Mouse (Mus musculus): Measurements from ENCODE around the gene Ak7. TPM values are rescaled to one million over a fixed set of nuclear protein-coding genes. Genes with fewer than 3 reads are reported as not detected.

Ak7 gene
- total and polyA plus RNA-seq, 3 experiments = 0.13 to 0.51 (median 0.24) TPM

DNA sequence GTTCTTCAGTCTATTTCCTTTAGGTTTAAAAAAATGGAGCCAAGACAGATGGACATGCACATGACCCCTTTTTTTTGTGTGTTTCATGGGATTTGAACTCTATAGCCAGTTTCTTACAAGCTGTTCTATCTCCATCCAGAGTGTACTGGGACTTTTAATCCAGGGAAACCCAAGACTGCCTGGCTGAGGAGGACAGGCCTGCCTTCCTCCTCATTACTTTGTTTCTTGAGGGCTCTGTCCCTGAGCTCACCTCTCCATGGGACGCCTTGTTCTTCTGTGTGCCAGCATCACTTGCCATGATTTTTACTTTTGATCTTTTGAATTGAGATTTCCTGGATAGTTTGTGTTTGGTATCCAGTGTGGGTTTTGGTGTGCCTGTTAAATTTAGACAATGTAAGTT, 80.3 kb downstream of the Ak7 start:
- dilution Hi-C loops (cut with MboI; ENCODE audit: extremely low pct_ligation_motif_present, extremely low pct_unique_long_range_greater_than_20kb, low sequenced_read_pairs) = no loop called here
- no peaks in the 10 kb centered on the region for H3K27me3 ChIP-seq (replicated peaks)
- H3K4me3 ChIP-seq (replicated peaks in 1 of 3; ENCODE audit: low read depth in 2 of 3, low read length in 2 of 3, poor library complexity in 1 of 3) = peak overlapping the region; percentile 64 to 96 (median 82)
- DNase-seq (ENCODE audit: extremely low read depth) = no peak
- no peaks in the 10 kb centered on the region for H3K9me3 ChIP-seq (replicated peaks; ENCODE audit: low read length)
- H3K4me1 ChIP-seq (ENCODE audit: control insufficient read depth in 1 of 2, insufficient read depth in 2 of 2) = peaks cover 0 to 36% of the 10 kb centered on the region in 2 experiments; a peak in 2 of 4 replicates
- peaks cover 0 to 35% of the 10 kb centered on the region in 2 experiments for H3K36me3 ChIP-seq (replicated peaks in 1 of 2; ENCODE audit: control insufficient read depth in 1 of 2, insufficient read depth in 1 of 2, low read length in 1 of 2)
- in situ Hi-C loops (cut with MboI; ENCODE audit: low pct_ligation_motif_present, low pct_unique_long_range_greater_than_20kb, low sequenced_read_pairs) = no loop called here
- H3K79me2 ChIP-seq (replicated peaks; ENCODE audit: control insufficient read depth, extremely low read depth, insufficient read depth, poor library complexity, severe bottlenecking) = peaks cover 61% of the 10 kb centered on the region
- no peak overlapping the region for H3K27ac ChIP-seq (ENCODE audit: insufficient read depth, low read depth)
- peak overlapping the region; percentile 99 for H3K9ac ChIP-seq (ENCODE audit: insufficient read depth, low read depth)
- H3K4me2 ChIP-seq (ENCODE audit: insufficient read depth, low read depth, poor library complexity, severe bottlenecking) = peak overlapping the region; percentile 100
- TF ChIP-seq CHD2 (IDR thresholded peaks at IDR 0.05; ENCODE audit: low read length) (no peak), MAZ (IDR thresholded peaks at IDR 0.05; ENCODE audit: low read depth, low read length) (no peak), E2F4 (IDR thresholded peaks at IDR 0.05; ENCODE audit: insufficient replicate concordance, low read depth, low read length) (no peak), MAFK (IDR thresholded peaks at IDR 0.05; ENCODE audit: insufficient replicate concordance, low read length) (no peak), EP300 (IDR thresholded peaks at IDR 0.05; ENCODE audit: low read length) (0 out of 2 replicates have a peak, but pooled peaks have one; percentile 8), MYC (IDR thresholded peaks at IDR 0.05; ENCODE audit: low read depth, low read length) (no peak), NRF1 (IDR thresholded peaks at IDR 0.05; ENCODE audit: low read depth, low read length) (no peak)

- no peak for TF ChIP-seq UBTF (IDR thresholded peaks at IDR 0.05; ENCODE audit: low read depth, low read length)
- 0 out of 2 replicates have a peak, but pooled peaks have one; percentile 44 for TF ChIP-seq CHD1 (IDR thresholded peaks at IDR 0.05; ENCODE audit: low read depth, low read length)
- no peak for TF ChIP-seq MEF2A (IDR thresholded peaks at IDR 0.05; ENCODE audit: borderline replicate concordance, low read depth, low read length)
- Histone ChIP-seq H3K79me2 (replicated peaks; ENCODE audit: control insufficient read depth, extremely low read depth, insufficient read depth, poor library complexity, severe bottlenecking) (peaks cover 75% of the 10 kb centered on the region), H3K4me2 (ENCODE audit: insufficient read depth, low read depth, poor library complexity, severe bottlenecking) (no peak overlapping the region), H3K9me3 (replicated peaks; ENCODE audit: low read length) (no peaks in the 10 kb centered on the region), H3K4me3 (replicated peaks in 1 of 3; ENCODE audit: low read depth in 2 of 3, low read length in 2 of 3, poor library complexity in 1 of 3) (no peak overlapping the region), H3K36me3 (replicated peaks in 1 of 2; ENCODE audit: control insufficient read depth in 1 of 2, insufficient read depth in 1 of 2, low read length in 1 of 2) (peaks cover 0 to 36% of the 10 kb centered on the region in 2 experiments), H3K27me3 (replicated peaks) (no peaks in the 10 kb centered on the region), H3K27ac (ENCODE audit: insufficient read depth, low read depth) (no peak overlapping the region), H3K9ac (ENCODE audit: insufficient read depth, low read depth) (no peak overlapping the region), H3K4me1 (ENCODE audit: control insufficient read depth in 1 of 2, insufficient read depth in 2 of 2) (peaks cover 0 to 36% of the 10 kb centered on the region in 2 experiments; a peak in 2 of 4 replicates)
- dilution Hi-C loops (cut with MboI; ENCODE audit: extremely low pct_ligation_motif_present, extremely low pct_unique_long_range_greater_than_20kb, low sequenced_read_pairs) (no loop called here), in situ Hi-C loops (cut with MboI; ENCODE audit: low pct_ligation_motif_present, low pct_unique_long_range_greater_than_20kb, low sequenced_read_pairs) (no loop called here)
- DNase-seq (ENCODE audit: extremely low read depth) = no peak
Measured at GRCm38 (mm10) chr12:105787626-105788025, 81.8 kb downstream of the Ak7 start.

- no peak for DNase-seq (ENCODE audit: extremely low read depth)
- TF ChIP-seq ZNF384 (IDR thresholded peaks at IDR 0.05; ENCODE audit: low read depth, low read length) (peak; percentile 13; the same call in 1 of the 2 replicates), POLR2A (IDR thresholded peaks at IDR 0.05; ENCODE audit: low read depth, low read length) (no peak)
- peaks cover 0 to 51% of the 10 kb centered on the region in 2 experiments for H3K36me3 ChIP-seq (replicated peaks in 1 of 2; ENCODE audit: control insufficient read depth in 1 of 2, insufficient read depth in 1 of 2, low read length in 1 of 2)
- in situ Hi-C loops (cut with MboI; ENCODE audit: low pct_ligation_motif_present, low pct_unique_long_range_greater_than_20kb, low sequenced_read_pairs) = no loop called here
- peaks cover 0 to 32% of the 10 kb centered on the region in 2 experiments; a peak in 2 of 4 replicates for H3K4me1 ChIP-seq (ENCODE audit: control insufficient read depth in 1 of 2, insufficient read depth in 2 of 2)
- H3K4me2 ChIP-seq (ENCODE audit: insufficient read depth, low read depth, poor library complexity, severe bottlenecking) = no peak overlapping the region
- no peak overlapping the region for H3K9ac ChIP-seq (ENCODE audit: insufficient read depth, low read depth)
- no peak overlapping the region for H3K4me3 ChIP-seq (replicated peaks in 1 of 3; ENCODE audit: low read depth in 2 of 3, low read length in 2 of 3, poor library complexity in 1 of 3)
- H3K27ac ChIP-seq (ENCODE audit: insufficient read depth, low read depth) = no peak overlapping the region
- no peaks in the 10 kb centered on the region for H3K27me3 ChIP-seq (replicated peaks)
- dilution Hi-C loops (cut with MboI; ENCODE audit: extremely low pct_ligation_motif_present, extremely low pct_unique_long_range_greater_than_20kb, low sequenced_read_pairs) = no loop called here
- peaks cover 96% of the 10 kb centered on the region for H3K79me2 ChIP-seq (replicated peaks; ENCODE audit: control insufficient read depth, extremely low read depth, insufficient read depth, poor library complexity, severe bottlenecking)
- H3K9me3 ChIP-seq (replicated peaks; ENCODE audit: low read length) = no peaks in the 10 kb centered on the region
Measured at GRCm38 (mm10) chr12:105789885-105790284, 84.1 kb downstream of the Ak7 start.
